Mouse (Mus musculus): Measurements from ENCODE around the gene Noxred1.

GRCm38 (mm10) chr12:87238632-87239031, at the start of gene Noxred1:
- TF ChIP-seq CTCF (IDR thresholded peaks at IDR 0.05; ENCODE audit: low read depth) (no peak), EP300 (IDR thresholded peaks at IDR 0.05; ENCODE audit: low read depth) (no peak)
